Mouse (Mus musculus) B cell, adult 67 days (primary cell): ENCODE results near the gene Gm20683. TPM values are rescaled to one million over a fixed set of nuclear protein-coding genes. Genes with fewer than 3 reads are reported as not detected.

Experiments
- total RNA-seq, 2 experiments: library from RNA; stranded (reverse); gene quantifications; 4 replicates each; pipeline ENCODE4 v1.2.4; 2023

The Gm20683 gene
- 1 to 10 TPM; 3.6 to 4.6 TPM for total RNA-seq

GRCm38 (mm10) chr17:25841117-25841880 is at the start of gene Gm20683:
Gm20683 (minus strand) TSS chr17:25841763.

GRCm38 (mm10) chr17:25880196-25880910 is 38.8 kb upstream of the Gm20683 start, which contains the start of gene Wfikkn1:
Wfikkn1 (minus strand) TSS chr17:25880858.

GRCm38 (mm10) chr17:25874721-25875170 is 33.2 kb upstream of the Gm20683 start, which contains the start of gene Mettl26:
Mettl26 (plus strand) TSS chr17:25875074.

GRCm38 (mm10) chr17:25868601-25869191 is 27.1 kb upstream of the Gm20683 start, which contains the start of gene Mcrip2:
Mcrip2 (minus strand) TSS chr17:25868764.

GRCm38 (mm10) chr17:25860832-25861703 is 19.5 kb upstream of the Gm20683 start, which contains the start of gene Wdr90:
Wdr90 (minus strand) TSS chr17:25861501.

GRCm38 (mm10) chr17:25844396-25844901 is 2.9 kb upstream of the Gm20683 start, which contains the start of gene Rhot2:
Rhot2 (minus strand) TSS chr17:25844851.

GRCm38 (mm10) chr17:25837076-25837410 is 4.5 kb downstream of the Gm20683 start, which contains the start of gene Rhbdl1:
Rhbdl1 (minus strand) TSS chr17:25837295.

GRCm38 (mm10) chr17:25833291-25833663 is 8.3 kb downstream of the Gm20683 start, which contains the start of gene Stub1:
Stub1 (minus strand) TSS chr17:25833404.

GRCm38 (mm10) chr17:25828712-25829557 is 12.6 kb downstream of the Gm20683 start, which contains the start of gene Jmjd8:
Jmjd8 (plus strand) TSS chr17:25828867.

GRCm38 (mm10) chr17:25823452-25823851 is 18.1 kb downstream of the Gm20683 start, which contains the start of gene Wdr24:
Wdr24 (plus strand) TSS chr17:25823627.

GRCm38 (mm10) chr17:25808789-25809605 is 32.6 kb downstream of the Gm20683 start, which contains the start of gene Fbxl16:
Fbxl16 (plus strand) TSS chr17:25809085.

GRCm38 (mm10) chr17:25796951-25797369 is 44.6 kb downstream of the Gm20683 start, which contains the start of gene Metrn:
Metrn (minus strand) TSS chr17:25797136.

GRCm38 (mm10) chr17:25795609-25796092 is 45.9 kb downstream of the Gm20683 start, which contains the start of gene AC134908.4:
AC134908.4 (minus strand) TSS chr17:25795659.

GRCm38 (mm10) chr17:25792615-25793014 is 48.9 kb downstream of the Gm20683 start, which contains the start of gene Fam173a:
Fam173a (minus strand) TSS chr17:25792901.

GRCm38 (mm10) chr17:25786280-25786679 is 55.3 kb downstream of the Gm20683 start, which contains the start of gene Ccdc78:
Ccdc78 (plus strand) TSS chr17:25786580.

GRCm38 (mm10) chr17:25785281-25785745 is 56.2 kb downstream of the Gm20683 start, which contains the start of gene Haghl:
Haghl (minus strand) TSS chr17:25785673.

